Mouse (Mus musculus): ENCODE results near the gene Mtfmt. TPM values are rescaled to one million over a fixed set of nuclear protein-coding genes. Genes with fewer than 3 reads are reported as not detected.

Gene Mtfmt
- 10.7 and 10.9 TPM in 2 replicates for polyA plus RNA-seq (2015; fragmentation: Nextera tagmentation; extraction: Ambion mirVana)

DNA sequence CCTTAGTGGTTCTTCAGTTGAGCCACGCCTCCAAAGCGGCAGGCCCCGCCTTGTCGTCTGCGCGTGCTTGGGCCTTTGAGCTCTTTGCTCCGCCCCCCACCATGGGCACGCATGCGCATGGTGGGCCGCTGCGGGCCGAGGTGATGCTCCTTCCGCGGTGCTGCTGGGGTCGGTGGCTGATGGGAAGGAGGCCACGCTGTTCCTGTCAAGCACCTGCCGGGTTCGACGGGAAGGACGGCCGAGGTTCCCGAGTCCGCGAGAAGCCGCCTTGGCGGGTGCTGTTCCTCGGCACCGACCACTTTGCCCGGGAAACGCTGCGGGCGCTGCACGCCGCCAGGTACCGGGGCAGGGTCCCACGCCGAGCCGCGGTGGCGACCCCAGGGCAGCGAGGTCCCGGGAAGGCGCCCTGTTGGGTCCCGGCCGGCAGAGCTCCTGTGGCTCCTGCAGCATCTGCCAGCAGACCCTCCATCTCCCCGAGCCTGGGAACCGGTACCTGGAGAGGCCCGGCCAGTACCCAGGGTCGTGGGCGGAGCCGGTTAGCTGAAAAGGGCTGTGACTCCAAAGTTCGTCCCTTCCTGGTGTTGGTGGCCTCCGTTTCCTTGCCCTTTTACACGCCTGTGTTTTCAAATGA is at the start of gene Mtfmt:
Mtfmt (plus strand) TSS at position 112 of the 631 bp plus-strand sequence.

DNA sequence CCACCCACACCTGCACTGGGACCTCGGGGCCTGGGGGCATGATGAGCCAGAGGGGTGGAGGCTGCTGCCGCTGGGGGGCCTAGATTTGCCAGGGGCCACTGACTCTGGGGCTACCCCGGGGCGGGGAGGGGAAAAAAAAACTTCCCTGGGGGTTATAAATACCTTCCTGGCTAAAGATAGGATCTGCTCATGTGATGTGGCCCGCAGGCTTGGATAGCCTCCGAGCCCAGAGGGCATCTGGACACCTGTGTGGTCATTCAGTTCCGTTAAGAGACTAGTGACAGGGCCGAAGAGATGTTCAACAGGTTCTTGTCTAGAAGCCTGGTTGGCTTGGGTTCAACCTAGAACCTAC is 44.0 kb upstream of the Mtfmt start, which contains the start of gene Kbtbd13:
Kbtbd13 (minus strand) TSS at position 40 of the 352 bp plus-strand sequence.

DNA sequence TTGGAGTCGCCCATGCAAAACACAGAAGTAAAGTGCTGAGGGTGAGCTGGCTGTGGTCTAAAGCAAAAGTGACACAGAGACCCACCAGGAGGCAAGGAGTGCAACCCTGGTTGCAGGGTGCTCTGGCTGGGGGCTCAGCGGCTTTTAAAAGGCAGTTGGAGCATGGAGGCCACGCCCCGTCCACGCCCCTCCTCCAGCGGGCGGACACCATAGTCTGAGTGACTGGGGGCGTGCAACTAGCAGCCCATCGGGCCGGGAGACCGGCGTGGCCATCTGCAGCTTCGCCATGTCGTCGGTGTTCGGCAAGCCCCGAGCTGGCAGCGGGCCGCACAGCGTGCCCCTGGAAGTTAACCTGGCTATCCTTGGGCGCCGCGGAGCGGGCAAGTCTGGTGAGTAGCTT is 37.3 kb upstream of the Mtfmt start, which contains the start of gene Rasl12:
Rasl12 (plus strand) TSS at position 228 of the 400 bp plus-strand sequence.

DNA sequence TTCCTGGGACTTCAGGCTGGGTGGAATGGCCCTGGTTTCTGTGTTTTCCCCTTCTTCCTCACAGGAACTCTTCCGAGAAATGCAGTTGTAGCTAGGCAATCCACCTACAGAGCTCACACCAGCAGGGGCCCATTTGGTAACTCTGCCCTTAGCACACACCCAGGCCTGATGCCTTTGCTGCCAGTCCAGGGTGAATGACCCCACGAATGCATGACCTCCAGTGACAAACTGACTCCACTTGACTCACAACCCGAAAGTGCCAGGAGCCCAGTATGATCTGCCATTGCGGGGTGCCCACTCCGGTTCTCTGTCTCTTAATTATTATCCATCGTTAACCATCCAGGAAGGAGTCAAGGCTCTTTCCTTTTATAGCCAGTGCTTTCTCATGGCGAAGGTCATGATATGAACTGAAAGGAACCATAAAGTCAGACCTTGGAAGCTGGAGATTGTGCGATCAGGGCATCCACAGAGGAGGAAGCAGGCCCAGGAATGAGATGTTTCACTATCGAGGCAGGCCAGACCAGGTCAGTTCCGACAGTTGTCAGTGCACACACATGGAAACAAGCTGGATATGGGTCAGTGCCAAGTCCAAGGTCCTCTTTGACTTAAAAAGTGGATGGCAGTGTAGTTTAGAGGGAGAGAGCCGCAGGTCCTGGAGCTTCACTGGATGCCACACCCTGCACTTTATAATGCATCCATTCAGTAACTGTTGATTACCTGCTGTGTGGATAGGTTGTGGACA is 12.7 kb upstream of the Mtfmt start, which contains the start of gene Slc51b:
Slc51b (minus strand) TSS at position 196 of the 742 bp plus-strand sequence.

DNA sequence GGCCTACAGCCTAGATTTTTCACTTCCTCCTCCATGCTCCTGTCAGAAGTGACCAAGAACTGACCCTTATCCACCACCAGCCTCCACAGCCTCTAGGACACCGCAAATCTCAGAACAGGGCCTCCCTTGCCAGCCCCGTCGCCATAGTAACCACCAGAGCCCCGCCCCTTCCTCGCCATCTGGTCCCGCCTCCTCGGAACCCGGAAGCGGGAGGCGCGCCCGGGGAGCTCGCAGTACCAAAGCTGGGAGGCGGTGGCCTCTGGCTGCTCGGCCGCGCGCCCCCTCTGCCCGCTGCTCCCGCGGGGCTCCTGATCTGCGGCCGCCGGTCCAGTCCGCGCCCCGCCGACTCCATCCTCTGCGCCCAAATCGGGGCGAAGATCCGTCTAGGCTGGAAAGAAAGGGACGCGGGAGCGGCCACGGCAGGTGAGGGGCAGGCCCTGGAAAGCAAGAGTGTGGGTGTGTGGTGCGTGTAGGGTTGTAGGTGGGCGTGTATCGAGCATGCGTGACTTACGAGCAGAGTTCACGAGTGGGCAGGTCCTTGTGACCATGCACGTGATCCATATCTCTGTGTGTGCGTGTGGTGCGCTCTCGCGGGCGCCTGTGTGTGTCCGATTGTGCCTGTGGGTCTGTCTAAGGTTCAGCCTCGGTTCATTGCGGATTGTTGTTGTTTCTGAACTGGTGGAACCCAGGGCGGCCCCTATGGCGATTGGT is 25.3 kb downstream of the Mtfmt start, which contains the start of gene Spg21:
Spg21 (plus strand) TSS at position 216 of the 711 bp plus-strand sequence.

Other genes starting within 250 kb of the Mtfmt start
- 2.3 and 2.4 TPM in 2 replicates for gene Parp16, start 240.4 kb upstream of the Mtfmt start, polyA plus RNA-seq (2015; fragmentation: Nextera tagmentation; extraction: Ambion mirVana)
- 0.19 and 0.29 TPM in 2 replicates for gene Cilp, start 170.6 kb upstream of the Mtfmt start, polyA plus RNA-seq (2015; fragmentation: Nextera tagmentation; extraction: Ambion mirVana)
- 31.5 and 33.3 TPM in 2 replicates for gene Clpx, start 141.5 kb upstream of the Mtfmt start, polyA plus RNA-seq (2015; fragmentation: Nextera tagmentation; extraction: Ambion mirVana)
- gene Pdcd7, start 89.7 kb upstream of the Mtfmt start, polyA plus RNA-seq (2015; fragmentation: Nextera tagmentation; extraction: Ambion mirVana): 4.3 and 4.6 TPM in 2 replicates
- not detected in 2 replicates for gene Ubap1l, start 74.7 kb upstream of the Mtfmt start, polyA plus RNA-seq (2015; fragmentation: Nextera tagmentation; extraction: Ambion mirVana)
- 1.7 and 2.0 TPM in 2 replicates for gene Kbtbd13, start 44.1 kb upstream of the Mtfmt start, polyA plus RNA-seq (2015; fragmentation: Nextera tagmentation; extraction: Ambion mirVana)
- 10.1 and 11.0 TPM in 2 replicates for gene Rasl12, start 37.3 kb upstream of the Mtfmt start, polyA plus RNA-seq (2015; fragmentation: Nextera tagmentation; extraction: Ambion mirVana)
- gene Slc51b, start 12.8 kb upstream of the Mtfmt start, polyA plus RNA-seq (2015; fragmentation: Nextera tagmentation; extraction: Ambion mirVana): not detected in 2 replicates
- 54.0 and 60.5 TPM in 2 replicates for gene Spg21, start 25.2 kb downstream of the Mtfmt start, polyA plus RNA-seq (2015; fragmentation: Nextera tagmentation; extraction: Ambion mirVana)
- 2.9 and 3.0 TPM in 2 replicates for gene Ankdd1a, start 84.4 kb downstream of the Mtfmt start, polyA plus RNA-seq (2015; fragmentation: Nextera tagmentation; extraction: Ambion mirVana)
- 36.9 and 37.9 TPM in 2 replicates for gene Plekho2, start 144.3 kb downstream of the Mtfmt start, polyA plus RNA-seq (2015; fragmentation: Nextera tagmentation; extraction: Ambion mirVana)
- 1.9 and 3.0 TPM in 2 replicates for gene Pif1, start 151.4 kb downstream of the Mtfmt start, polyA plus RNA-seq (2015; fragmentation: Nextera tagmentation; extraction: Ambion mirVana)
- gene Rbpms2, start 193.9 kb downstream of the Mtfmt start, polyA plus RNA-seq (2015; fragmentation: Nextera tagmentation; extraction: Ambion mirVana): 136 and 143 TPM in 2 replicates
- gene Oaz2, start 232.2 kb downstream of the Mtfmt start, polyA plus RNA-seq (2015; fragmentation: Nextera tagmentation; extraction: Ambion mirVana): 210 and 217 TPM in 2 replicates

Data from urinary bladder, postnatal 0 days (tissue).